In genomic region chr1:176834880-176835279, GRCm38 (mm10) we compare ENCODE assay signal across 8 mouse cellular contexts. TPM values are rescaled to one million over a fixed set of nuclear protein-coding genes. Genes with fewer than 3 reads are reported as not detected.
DNase-seq lines count a peak whose midpoint lies in the region; ATAC-seq and TF ChIP-seq lines count a peak whose summit lies in the region.

No protein-coding gene starts in this region.

- no peak for DNase-seq in kidney, adult 8-10 months
- DNase-seq in brain, embryonic 14.5 days (ENCODE audit: low read depth): peak; percentile 41
- DNase-seq in layer of hippocampus, adult 18-20 months (ENCODE audit: low spot score in 2 of 2): no peak
- DNase-seq in lung, adult 18-20 months: no peak

- no peak for TF ChIP-seq CTCF in brain, embryonic 14.5 days (IDR thresholded peaks at IDR 0.05; ENCODE audit: borderline replicate concordance, extremely low read depth, insufficient read depth, insufficient read length)

- no peaks in the 10 kb centered on the region for H3K9me3 ChIP-seq in kidney, embryonic 14.5 days (ENCODE audit: control insufficient read depth, low read length)
- no peaks in the 10 kb centered on the region for H3K9me3 ChIP-seq in forebrain, embryonic 16.5 days (ENCODE audit: control insufficient read depth, low read length)
- no peaks in the 10 kb centered on the region for H3K9me3 ChIP-seq in midbrain, embryonic 15.5 days
- no peaks in the 10 kb centered on the region for H3K9me3 ChIP-seq in intestine, embryonic 15.5 days

- H3K27ac ChIP-seq in kidney, embryonic 14.5 days (ENCODE audit: low read depth, low read length): no peak overlapping the region
- no peak overlapping the region for H3K27ac ChIP-seq in forebrain, embryonic 16.5 days (ENCODE audit: low read length)
- no peak overlapping the region for H3K27ac ChIP-seq in midbrain, embryonic 15.5 days
- no peak overlapping the region for H3K27ac ChIP-seq in intestine, embryonic 15.5 days

- TF ChIP-seq POLR2A in brain, embryonic 14.5 days (IDR thresholded peaks at IDR 0.05; ENCODE audit: borderline replicate concordance, extremely low read depth, insufficient read depth, insufficient read length, poor library complexity, severe bottlenecking): no peak

- H3K4me2 ChIP-seq in kidney, embryonic 14.5 days (replicated peaks; ENCODE audit: low read depth, low read length): no peak overlapping the region
- no peak overlapping the region for H3K4me2 ChIP-seq in forebrain, embryonic 16.5 days (ENCODE audit: low read length)
- no peak overlapping the region for H3K4me2 ChIP-seq in midbrain, embryonic 15.5 days
- H3K4me2 ChIP-seq in intestine, embryonic 15.5 days (replicated peaks): no peak overlapping the region; the same call in 1 of the 2 replicates

- H3K36me3 ChIP-seq in kidney, embryonic 14.5 days (ENCODE audit: control insufficient read depth, insufficient read depth, low read length): no peaks in the 10 kb centered on the region; the same call in 1 of the 2 replicates
- no peaks in the 10 kb centered on the region for H3K36me3 ChIP-seq in forebrain, embryonic 16.5 days (ENCODE audit: control insufficient read depth, insufficient read depth)
- 0 out of 2 replicates have a peak, but pooled peaks cover 2% of the 10 kb centered on the region for H3K36me3 ChIP-seq in midbrain, embryonic 15.5 days (replicated peaks)
- no peaks in the 10 kb centered on the region for H3K36me3 ChIP-seq in intestine, embryonic 15.5 days

- WGBS in kidney, embryonic 14.5 days: 66% methylated on average over 6 of the region's 6 CpGs
- 46% methylated on average over 6 of the region's 6 CpGs for WGBS in forebrain, embryonic 16.5 days
- 50% methylated on average over 6 of the region's 6 CpGs for WGBS in midbrain, embryonic 15.5 days
- 75% methylated on average over 6 of the region's 6 CpGs for WGBS in intestine, embryonic 15.5 days

- no peaks in the 10 kb centered on the region for H3K4me1 ChIP-seq in kidney, embryonic 14.5 days (ENCODE audit: control insufficient read depth, insufficient read depth, low read length)
- peaks cover 7% of the 10 kb centered on the region; the same call in 1 of the 2 replicates for H3K4me1 ChIP-seq in forebrain, embryonic 16.5 days (replicated peaks; ENCODE audit: control insufficient read depth, insufficient read depth, low read length)
- peaks cover 7% of the 10 kb centered on the region for H3K4me1 ChIP-seq in midbrain, embryonic 15.5 days
- H3K4me1 ChIP-seq in intestine, embryonic 15.5 days (replicated peaks): 0 out of 2 replicates have a peak, but pooled peaks cover 3% of the 10 kb centered on the region

- H3K27me3 ChIP-seq in kidney, embryonic 14.5 days (ENCODE audit: control insufficient read depth, insufficient read depth, low read length): no peaks in the 10 kb centered on the region
- H3K27me3 ChIP-seq in forebrain, embryonic 16.5 days (replicated peaks; ENCODE audit: control insufficient read depth, insufficient read depth, low read length): no peaks in the 10 kb centered on the region
- H3K27me3 ChIP-seq in midbrain, embryonic 15.5 days (replicated peaks): 0 out of 2 replicates have a peak, but pooled peaks cover 6% of the 10 kb centered on the region
- no peaks in the 10 kb centered on the region for H3K27me3 ChIP-seq in intestine, embryonic 15.5 days (replicated peaks)

- no peak for ATAC-seq in kidney, embryonic 14.5 days (ENCODE audit: low FRiP score, low TSS enrichment)
- ATAC-seq in forebrain, embryonic 16.5 days: 0 out of 2 replicates have a peak, but pooled peaks have one; percentile 26
- peak; percentile 27; the same call in 1 of the 2 replicates for ATAC-seq in midbrain, embryonic 15.5 days (replicated peaks)
- ATAC-seq in intestine, embryonic 15.5 days: no peak

- H3K4me3 ChIP-seq in kidney, embryonic 14.5 days (ENCODE audit: low read length): no peak overlapping the region
- no peak overlapping the region for H3K4me3 ChIP-seq in forebrain, embryonic 16.5 days (replicated peaks; ENCODE audit: low read length)
- no peak overlapping the region for H3K4me3 ChIP-seq in midbrain, embryonic 15.5 days
- no peak overlapping the region for H3K4me3 ChIP-seq in intestine, embryonic 15.5 days (replicated peaks)

- 0 out of 2 replicates have a peak overlapping the region, but pooled peaks have one; percentile 55 for H3K9ac ChIP-seq in kidney, embryonic 14.5 days (ENCODE audit: low read depth, low read length)
- no peak overlapping the region for H3K9ac ChIP-seq in forebrain, embryonic 16.5 days (replicated peaks; ENCODE audit: low read depth, low read length)
- no peak overlapping the region for H3K9ac ChIP-seq in midbrain, embryonic 15.5 days
- H3K9ac ChIP-seq in intestine, embryonic 15.5 days: no peak overlapping the region

RNA-seq across cellular contexts. Expression of gene Sdccag8, which starts 20.4 kb away (rescaled TPM):
- polyA plus RNA-seq in kidney, embryonic 14.5 days (2014; fragmentation: Nextera tagmentation; extraction: Ambion mirVana): 17.0 and 17.6 TPM in 2 replicates
- 11.2 and 11.4 TPM in 2 replicates for polyA plus RNA-seq in brain, embryonic 14.5 days (2012; rRNA removed)
- polyA plus RNA-seq in forebrain, embryonic 16.5 days (2015; fragmentation: Nextera tagmentation; extraction: Ambion mirVana): 33.9 and 34.0 TPM in 2 replicates
- polyA plus RNA-seq in midbrain, embryonic 15.5 days (2015; fragmentation: Nextera tagmentation; extraction: Ambion mirVana): 27.8 and 28.2 TPM in 2 replicates
- 10 to 100 TPM; 16.3 to 16.9 TPM for total RNA-seq in layer of hippocampus, adult 18-20 months (2021)
- polyA plus RNA-seq in intestine, embryonic 15.5 days (2015; fragmentation: Nextera tagmentation; extraction: Ambion mirVana): 23.9 and 24.7 TPM in 2 replicates

RNA-seq across cellular contexts. Expression of gene Cep170, which starts 21.0 kb away (rescaled TPM):
- polyA plus RNA-seq in kidney, embryonic 14.5 days (2014; fragmentation: Nextera tagmentation; extraction: Ambion mirVana): 18.8 and 32.2 TPM in 2 replicates
- 178 and 198 TPM in 2 replicates for polyA plus RNA-seq in brain, embryonic 14.5 days (2012; rRNA removed)
- 152 and 166 TPM in 2 replicates for polyA plus RNA-seq in forebrain, embryonic 16.5 days (2015; fragmentation: Nextera tagmentation; extraction: Ambion mirVana)
- polyA plus RNA-seq in midbrain, embryonic 15.5 days (2015; fragmentation: Nextera tagmentation; extraction: Ambion mirVana): 133 and 138 TPM in 2 replicates
- 100 to 1,000 TPM; 101 to 103 TPM for total RNA-seq in layer of hippocampus, adult 18-20 months (2021)
- 13.6 and 17.6 TPM in 2 replicates for polyA plus RNA-seq in intestine, embryonic 15.5 days (2015; fragmentation: Nextera tagmentation; extraction: Ambion mirVana)

Comparison
In these comparisons a context has a peak if more than half of its experiments do, and no peak if none do; other contexts are left out.
1. ATAC-seq: peak in forebrain, embryonic 16.5 days (single experiment) and midbrain, embryonic 15.5 days (single experiment); none in kidney, embryonic 14.5 days (single experiment) and intestine, embryonic 15.5 days (single experiment).